Mouse (Mus musculus) megakaryocyte, embryonic 14.5 days (primary cell): Measurements from ENCODE around the gene Apoe.

ENCODE experiments used
- FLI1 ChIP-seq: IDR thresholded peaks from 2 replicates; pipeline ENCODE4 v1.6.1; 2012; ENCODE audit warnings: low read length, inconsistent platforms, mixed read lengths
- GATA1 ChIP-seq: IDR thresholded peaks from 3 replicates; pipeline ENCODE4 v1.6.1; 2012; ENCODE audit warnings: mixed read lengths, low read length, inconsistent platforms, borderline replicate concordance

GRCm38 (mm10) chr7:19745971-19746370 is 47.0 kb upstream of the Apoe start:
- TF ChIP-seq FLI1 = no peak
- no peak for TF ChIP-seq GATA1
